Mouse (Mus musculus) adrenal gland (tissue): ENCODE data around the gene Cd163.

Source experiments
- intact Hi-C: fragments of 180-260 bp; cut with DNase I; formaldehyde crosslinking; loops from one replicate; pipeline ENCODE4 v1.15.1; 2025

The Cd163 gene

DNA sequence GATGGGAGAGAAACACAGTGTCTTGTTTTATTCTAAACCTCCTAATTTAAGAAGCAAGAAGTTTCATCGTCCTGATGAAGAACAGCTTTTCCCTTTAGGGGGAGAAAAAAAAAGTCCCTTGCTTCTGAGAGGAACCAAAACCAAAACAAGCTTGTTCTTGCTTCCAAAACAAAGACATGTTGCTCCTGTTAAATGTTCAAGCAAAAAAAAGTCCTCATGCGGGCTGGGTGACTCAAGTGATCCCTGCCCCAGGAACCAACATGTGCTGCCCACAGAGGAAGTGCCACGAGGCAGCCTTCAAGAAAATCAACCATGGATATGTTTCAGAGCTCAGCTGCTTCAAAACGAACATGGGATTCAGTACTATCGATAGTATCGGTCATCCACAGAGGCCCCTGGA lies 54.5 kb downstream of the Cd163 start:
- intact Hi-C loops: no loop called here

DNA sequence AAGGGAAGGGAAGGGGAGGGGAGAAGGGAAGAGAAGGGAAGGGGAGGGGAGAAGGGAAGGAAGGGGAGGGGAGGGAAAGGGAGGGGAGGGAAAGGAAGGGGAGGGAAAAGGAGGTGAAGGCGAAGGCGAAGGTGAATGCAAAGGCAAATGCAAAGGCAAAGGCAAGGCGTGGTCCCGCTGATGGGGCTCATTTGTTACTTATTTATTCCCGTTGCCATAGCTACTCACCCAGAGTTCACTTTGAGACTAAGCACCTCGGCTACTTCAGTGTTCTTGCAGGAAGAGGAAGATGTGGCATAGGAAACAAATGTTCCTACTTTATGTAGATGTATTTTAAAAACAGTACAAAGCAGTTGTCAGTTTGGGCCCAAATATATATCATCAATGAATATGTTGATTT lies 56.1 kb downstream of the Cd163 start:
- intact Hi-C loops: no loop called here

DNA sequence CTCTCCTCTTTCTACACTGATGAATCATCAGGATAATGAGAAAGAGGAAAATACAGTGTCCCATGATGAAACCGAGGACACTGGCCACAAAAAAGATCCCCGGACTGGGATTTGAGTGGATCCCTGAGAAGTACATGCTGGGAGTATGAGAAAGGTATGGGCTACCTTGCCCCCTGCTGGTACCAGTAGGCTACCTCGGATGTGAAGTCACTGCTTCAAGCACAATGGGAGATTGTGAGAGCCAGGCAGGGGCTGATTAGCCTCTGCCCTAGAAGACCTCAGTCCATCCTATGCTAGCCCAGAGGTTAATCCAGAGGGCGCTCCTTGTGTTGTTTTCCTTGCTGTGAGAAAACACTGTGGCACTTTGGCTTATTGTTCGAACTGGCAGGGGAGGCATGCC lies 59.9 kb downstream of the Cd163 start:
- intact Hi-C loops: no loop called here

DNA sequence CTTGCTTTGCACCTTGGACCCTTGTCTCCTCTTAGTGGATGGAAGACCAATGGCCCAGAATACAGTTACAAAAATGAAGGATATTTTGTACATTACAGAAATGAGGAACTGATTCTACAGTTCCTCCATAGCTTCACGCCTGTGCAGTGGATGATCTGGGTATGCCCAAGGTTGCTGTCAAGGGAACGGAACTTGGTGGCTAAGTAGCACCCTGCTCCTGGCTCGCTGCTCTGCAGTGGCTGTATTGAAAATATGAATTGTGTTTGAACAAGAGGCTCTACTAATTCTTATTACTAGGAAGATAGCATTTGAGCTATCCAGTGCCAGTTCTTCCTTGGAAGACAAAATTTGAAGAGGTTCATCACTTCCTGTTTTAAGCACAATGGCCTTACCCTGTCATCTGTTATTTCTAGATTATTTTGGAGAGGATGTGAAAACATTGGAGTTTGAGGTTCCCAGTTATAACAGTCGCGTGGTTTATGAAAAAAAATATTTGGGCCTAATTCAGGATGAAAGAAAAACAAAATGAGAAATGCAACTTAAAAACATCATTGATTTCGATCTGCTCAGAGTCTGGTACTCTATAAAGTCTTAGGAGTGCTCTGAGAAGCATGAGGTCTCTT lies 69.2 kb downstream of the Cd163 start:
- intact Hi-C loops: no loop called here

DNA sequence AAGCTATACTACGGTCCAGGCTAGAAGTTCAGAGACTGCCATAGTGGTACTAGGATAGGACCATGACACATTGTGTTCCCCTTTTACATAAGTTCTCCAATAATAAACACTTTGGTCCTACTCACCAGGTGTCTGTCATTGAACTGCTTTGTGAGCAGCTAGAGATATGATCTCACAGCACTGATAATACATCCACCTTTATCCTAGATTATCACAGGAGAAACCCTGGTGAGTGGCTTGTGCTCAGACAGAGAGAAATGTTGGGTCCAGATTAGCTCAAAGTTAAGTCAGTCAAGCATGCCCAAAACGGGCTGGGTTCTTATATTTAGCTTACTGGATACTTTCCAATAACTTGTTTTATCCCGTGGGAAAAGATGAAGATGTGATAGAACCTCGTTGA lies 70.2 kb downstream of the Cd163 start:
- intact Hi-C loops: loop anchor here (5.0 kb wide), 1 partner anchor 442 kb away; no protein-coding TSS in a partner anchor

DNA sequence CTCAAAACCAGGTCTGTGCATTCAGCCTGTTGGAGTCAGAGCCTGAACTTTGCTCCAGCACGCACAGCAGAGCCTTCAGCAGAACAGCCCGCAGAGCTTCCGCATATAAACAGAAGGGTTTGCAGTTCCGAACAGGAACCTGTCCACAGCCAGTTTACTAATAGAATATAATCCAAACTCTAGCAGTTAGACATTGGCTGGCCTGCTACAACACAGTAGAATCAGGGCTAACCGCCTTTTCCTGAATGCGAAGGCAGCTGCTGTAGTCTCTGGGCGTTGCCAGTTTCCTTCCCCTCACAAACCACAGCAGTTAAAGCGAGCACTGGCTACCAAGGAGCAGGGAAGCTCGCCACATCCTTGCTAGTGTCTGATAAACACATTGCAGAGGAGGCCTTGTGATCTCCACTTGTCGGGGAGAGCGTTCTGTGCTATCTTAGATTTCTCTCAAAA lies 71.0 kb downstream of the Cd163 start:
- intact Hi-C loops: loop anchor here (5.0 kb wide), 1 partner anchor 443 kb away; no protein-coding TSS in a partner anchor

DNA sequence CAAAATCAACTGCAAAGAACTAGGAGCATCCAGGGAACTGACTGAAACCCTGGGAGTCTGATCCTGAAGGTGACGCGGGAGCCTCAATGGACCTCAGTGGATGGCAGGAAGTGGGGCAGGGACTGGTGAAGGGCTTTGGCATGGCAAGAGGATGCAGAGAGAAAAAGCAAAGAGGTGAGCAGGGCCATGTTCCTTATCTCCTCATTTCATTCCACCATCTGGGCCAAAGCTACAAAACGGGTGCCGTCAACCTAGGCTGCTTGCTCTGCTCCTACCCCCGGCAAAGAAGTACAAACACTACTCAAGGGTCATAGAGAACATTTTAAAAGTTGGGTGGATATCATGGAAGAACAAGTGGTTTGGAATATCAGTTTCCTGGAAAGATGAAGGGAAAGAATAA lies 71.9 kb downstream of the Cd163 start:
- intact Hi-C loops: loop anchor here (5.0 kb wide), 1 partner anchor 444 kb away; no protein-coding TSS in a partner anchor

DNA sequence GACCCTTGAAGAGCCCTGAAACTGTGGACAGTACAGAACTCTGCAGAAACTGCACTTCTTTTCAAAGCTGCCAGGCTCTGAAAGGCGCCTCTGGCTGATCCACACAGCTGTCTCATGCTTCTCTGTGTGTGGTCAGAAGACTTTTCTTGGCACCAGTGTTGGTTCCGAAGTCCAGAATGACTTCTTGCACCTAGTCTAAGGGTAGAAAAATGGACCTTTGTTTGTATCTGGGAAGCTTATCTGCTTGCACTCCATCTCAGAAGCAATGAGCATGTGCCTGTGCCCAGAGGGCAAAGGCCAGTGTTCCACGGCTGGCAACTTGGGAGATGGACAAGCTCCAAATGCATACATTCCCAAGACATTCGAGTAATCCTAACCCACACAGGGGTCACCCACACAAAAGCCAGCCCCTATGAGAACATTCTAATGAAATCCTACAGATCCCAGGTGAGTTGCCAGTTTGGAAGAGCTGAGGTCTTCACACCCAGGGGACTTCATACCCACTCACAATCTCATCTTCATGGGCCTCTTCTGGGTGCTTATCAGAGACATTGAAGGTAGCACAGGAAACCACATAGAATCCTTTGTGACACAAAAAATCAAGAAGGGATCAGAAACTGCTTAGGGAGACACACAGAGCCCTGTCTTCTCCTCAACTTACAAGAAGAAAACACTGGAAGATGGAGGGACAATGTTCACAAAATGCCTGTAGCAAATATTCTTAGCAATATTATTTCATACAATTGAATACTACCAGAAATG lies 73.2 kb downstream of the Cd163 start:
- intact Hi-C loops: loop anchor here (5.0 kb wide), 1 partner anchor 445 kb away; no protein-coding TSS in a partner anchor

DNA sequence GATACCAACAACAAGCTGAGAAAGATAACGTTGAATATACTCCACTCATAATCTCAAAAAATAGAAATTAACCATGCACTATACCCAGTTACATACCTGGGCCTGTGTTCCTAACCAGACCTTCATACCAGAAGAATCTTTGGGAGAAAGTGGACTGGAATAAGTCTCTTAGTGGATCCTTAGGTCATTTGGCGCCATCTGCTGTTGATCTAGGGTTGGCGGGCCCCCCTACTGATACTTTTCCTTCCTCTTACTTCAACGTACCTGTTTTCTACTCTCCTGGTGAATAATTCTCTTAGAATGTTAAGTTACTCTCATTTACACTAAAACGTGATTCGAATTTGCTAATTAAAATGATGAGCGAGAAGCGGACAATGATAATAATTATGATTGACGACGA lies 74.9 kb downstream of the Cd163 start:
- intact Hi-C loops: loop anchor here (5.0 kb wide), 1 partner anchor 447 kb away; no protein-coding TSS in a partner anchor
